Mouse (Mus musculus) bone marrow, adult 2 months (tissue): ENCODE results near the gene Catsper4. TPM values are rescaled to one million over a fixed set of nuclear protein-coding genes. Genes with fewer than 3 reads are reported as not detected.

Experiments
- H3K27ac ChIP-seq: fragments of 200-500 bp; 2 replicates; pipeline ENCODE4 v1.5.1; 2012; ENCODE audit warnings: low read depth, mild to moderate bottlenecking, control low read depth, inconsistent platforms, low read length; ENCODE audit not compliant: control insufficient read depth, poor library complexity, insufficient read depth
- H3K4me1 ChIP-seq: fragments of 200-500 bp; 2 replicates; pipeline ENCODE4 v1.6.1; 2011; ENCODE audit warnings: low read length; ENCODE audit not compliant: control insufficient read depth, insufficient read depth
- H3K4me3 ChIP-seq: fragments of 200-500 bp; replicated peaks from 2 replicates; pipeline ENCODE3; 2011; ENCODE audit warnings: mild to moderate bottlenecking, low read depth, low read length, control low read depth; ENCODE audit not compliant: control insufficient read depth
- CTCF ChIP-seq: fragments of 200-500 bp; IDR thresholded peaks from 2 replicates; pipeline ENCODE4 v1.5.1; 2011; ENCODE audit warnings: low read length, control low read depth; ENCODE audit not compliant: control insufficient read depth, insufficient read depth
- POLR2A ChIP-seq: fragments of 200-500 bp; IDR thresholded peaks from 2 replicates; pipeline ENCODE4 v1.6.1; 2011; ENCODE audit warnings: low read depth, mild to moderate bottlenecking, control low read depth, low read length, borderline replicate concordance; ENCODE audit not compliant: control insufficient read depth
- WGBS: fragments of 180-500 bp; shearing (Covaris S2); methylation state at CpG from one replicate; pipeline ENCODE4 v1.1.7; 2018; 5-methylcytosine and 5-hydroxymethylcytosine counted together
- polyA plus RNA-seq: library from polyadenylated mRNA; stranded (reverse); fragments of >200 nt; gene quantifications from 2 replicates; pipeline ENCODE4 v1.2.4, GENCODE M21; 2011; ENCODE audit warnings: low replicate concordance; ENCODE audit not compliant: missing spikeins, insufficient read depth, insufficient read length

Gene Catsper4
- polyA plus RNA-seq, 1 experiment, result not detected

DNA sequence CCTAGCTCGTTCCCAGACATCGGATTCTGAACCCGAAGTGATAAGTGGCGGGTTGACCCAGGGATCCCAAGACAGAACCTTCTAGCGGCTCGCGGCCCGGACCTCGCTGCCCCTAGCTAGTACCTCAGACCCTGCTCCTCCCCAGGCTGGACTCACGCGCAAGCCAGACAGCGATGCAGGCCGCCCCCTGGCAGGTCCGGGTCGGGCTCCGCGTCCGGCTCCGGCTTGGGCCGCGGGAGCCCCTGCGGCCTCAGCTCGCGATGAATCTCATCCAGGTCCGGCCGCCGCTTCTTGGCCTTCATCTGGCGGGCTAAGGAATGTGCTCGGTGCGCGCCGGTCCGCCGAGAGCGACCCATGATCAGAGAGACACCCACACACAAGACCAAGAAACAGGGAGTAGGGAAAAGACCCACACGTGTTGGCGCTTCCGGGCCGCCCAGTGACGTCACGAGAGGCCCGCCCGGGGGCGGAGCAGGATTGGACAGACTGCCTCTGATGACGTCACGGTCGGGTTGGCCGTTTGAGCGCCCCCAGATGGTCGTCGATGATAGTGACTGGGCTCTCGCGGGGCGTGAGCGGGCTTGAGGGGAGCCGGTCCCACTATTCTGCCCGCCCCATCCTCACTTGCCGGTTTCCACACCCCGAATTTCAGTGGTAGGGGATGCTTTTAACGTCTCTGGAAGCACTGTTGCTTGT lies 18.1 kb upstream of the Catsper4 start, which contains the start of gene Zfp593:
Gene Zfp593 (minus strand): TSS at position 445 of the 696 bp plus-strand sequence.
- WGBS, result under 1% methylated on average over 60 of the region's 60 CpGs
- H3K4me3 ChIP-seq, result peak within 1 kb of the TSS; percentile 90
- H3K27ac ChIP-seq, result no peak within 1 kb of the TSS
- H3K4me1 ChIP-seq, result peaks cover 3% of the 10 kb centered on the region; the same call in 1 of the 2 replicates
- peak; percentile 62; the same call in 1 of the 2 replicates for TF ChIP-seq POLR2A
- TF ChIP-seq CTCF, result peak; percentile 77

DNA sequence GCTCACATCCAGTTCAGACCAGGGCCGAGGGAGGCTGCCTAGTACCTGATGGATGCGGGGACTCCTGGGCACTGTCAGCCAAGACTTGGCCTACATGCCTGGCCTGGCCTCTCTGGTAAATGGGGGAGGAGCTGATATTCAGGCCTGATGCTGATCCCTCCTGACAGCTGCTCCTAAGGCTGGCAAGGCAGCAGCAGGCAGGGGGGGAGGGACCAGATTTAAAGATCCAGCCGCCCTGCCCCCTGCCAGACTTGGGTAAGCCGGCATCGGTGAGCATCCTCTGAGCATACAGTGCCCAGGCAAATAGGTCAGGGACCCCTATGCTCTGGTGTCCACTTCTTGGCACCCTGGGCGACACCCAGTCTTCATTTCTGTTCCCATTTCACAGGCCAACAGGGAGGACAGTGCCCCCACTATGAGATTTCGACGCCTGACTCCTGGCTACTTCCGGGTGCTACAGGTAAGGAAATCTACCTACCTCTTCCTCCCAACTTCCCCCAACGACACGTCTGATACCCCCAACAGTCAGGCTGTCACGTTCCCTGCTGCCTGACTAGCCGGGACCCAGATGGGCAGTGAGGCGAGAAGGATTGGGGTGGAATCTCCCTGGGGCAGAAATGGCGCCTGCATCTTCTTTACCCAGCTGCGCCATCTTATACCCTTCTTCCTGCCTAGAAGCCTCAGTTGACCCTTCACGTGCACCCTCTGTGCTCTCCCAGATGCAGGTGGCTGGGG lies 16.5 kb upstream of the Catsper4 start, which contains the start of gene E130218I03Rik:
Gene E130218I03Rik (plus strand): TSS at position 147 of the 735 bp plus-strand sequence.
- TF ChIP-seq POLR2A, result no peak
- TF ChIP-seq CTCF, result no peak
- Histone ChIP-seq H3K4me3 (no peak within 1 kb of the TSS), H3K4me1 (peaks cover 3% of the 10 kb centered on the region; the same call in 1 of the 2 replicates), H3K27ac (no peak within 1 kb of the TSS; the same call in 1 of the 2 replicates)
- WGBS, result 87% methylated on average over 17 of the region's 17 CpGs

DNA sequence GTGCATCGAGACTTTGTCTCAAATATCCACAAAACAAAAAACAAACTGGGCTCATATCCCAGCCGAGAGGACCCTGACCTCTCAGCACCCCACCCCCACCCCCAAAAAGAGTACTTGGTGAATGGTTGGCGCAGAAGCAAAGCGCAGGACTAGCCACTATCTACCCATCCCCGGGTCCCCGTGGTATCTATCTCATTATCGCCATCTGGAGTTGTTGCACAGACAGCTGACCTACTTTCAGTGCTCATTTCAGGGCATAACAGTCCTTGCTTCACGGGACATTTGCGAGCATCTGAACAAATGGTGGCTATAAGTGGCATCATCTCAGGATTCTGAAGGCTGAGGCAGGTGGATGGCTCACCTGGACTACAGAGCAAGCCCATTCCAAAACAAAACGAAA lies 11.5 kb upstream of the Catsper4 start:
- no peak overlapping the region for H3K4me3 ChIP-seq
- no peak for TF ChIP-seq POLR2A
- TF ChIP-seq CTCF, result no peak

DNA sequence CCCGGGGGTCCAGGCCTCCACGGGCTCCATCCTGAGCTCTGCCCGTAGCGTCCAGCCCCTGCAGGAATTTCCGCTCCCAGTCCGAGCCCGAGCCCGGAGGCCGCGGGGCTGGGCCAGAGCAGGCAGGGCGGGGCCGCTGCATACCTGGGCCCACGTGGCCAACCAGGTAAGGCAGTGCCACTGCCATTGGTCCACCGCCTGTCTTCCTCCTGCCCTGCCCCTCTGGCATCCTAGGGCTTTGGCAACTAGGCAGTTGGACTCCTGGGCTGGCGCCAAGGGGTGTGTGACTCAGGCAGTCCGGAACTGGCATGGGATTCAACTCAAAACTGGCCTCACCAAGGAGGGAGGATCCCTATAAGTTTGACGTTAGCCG lies 11.1 kb upstream of the Catsper4 start, which contains the start of gene Cnksr1:
Gene Cnksr1 (minus strand): TSS at position 121 of the 373 bp plus-strand sequence.
- no peaks in the 10 kb centered on the region for H3K4me1 ChIP-seq
- WGBS, result 18% methylated on average over 18 of the region's 18 CpGs
- H3K4me3 ChIP-seq, result no peak within 1 kb of the TSS
- TF ChIP-seq CTCF, result no peak
- TF ChIP-seq POLR2A, result no peak
- H3K27ac ChIP-seq, result no peak within 1 kb of the TSS

More for the DNA sequence above, 11.5 kb upstream of the Catsper4 start:
- Histone ChIP-seq H3K4me1 (no peaks in the 10 kb centered on the region), H3K27ac (no peak overlapping the region)
- 11% methylated on average over 10 of the region's 10 CpGs for WGBS

DNA sequence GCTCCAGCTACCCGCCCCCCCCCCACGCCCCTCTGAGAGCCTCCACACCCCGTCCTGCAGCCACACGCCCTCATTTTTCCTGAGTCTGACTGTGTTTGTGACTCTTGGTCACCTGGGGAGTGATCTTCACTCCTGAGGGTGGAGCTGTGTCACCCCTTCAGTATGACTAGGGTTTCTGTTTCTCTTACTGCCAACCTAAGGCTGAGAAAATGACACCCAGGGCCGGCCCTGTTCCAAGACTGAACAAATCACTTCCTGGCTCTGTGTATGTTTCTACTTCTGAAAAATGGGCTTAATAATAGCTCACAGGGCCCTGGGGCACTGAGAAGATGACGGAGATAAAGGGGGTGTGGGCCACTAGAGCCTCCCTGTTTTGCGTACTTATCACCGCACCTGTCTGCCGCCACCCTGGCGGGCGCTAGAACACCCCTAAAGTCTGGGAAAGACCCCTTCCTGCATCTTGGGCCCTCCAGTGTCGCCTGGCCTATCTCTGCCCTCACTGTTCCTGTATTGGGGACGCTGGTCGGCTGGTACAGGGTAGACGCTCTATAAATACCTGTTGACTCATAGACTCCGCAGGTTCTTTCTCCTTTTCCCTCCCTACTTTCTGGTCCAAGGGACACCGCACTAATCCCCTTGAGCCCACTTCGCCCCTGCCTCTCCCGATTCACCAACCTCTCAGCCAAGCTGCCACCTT lies 10.5 kb upstream of the Catsper4 start:
- WGBS, result 69% methylated on average over 19 of the region's 19 CpGs
- no peak overlapping the region for H3K4me3 ChIP-seq
- H3K4me1 ChIP-seq, result no peaks in the 10 kb centered on the region
- H3K27ac ChIP-seq, result no peak overlapping the region
- TF ChIP-seq POLR2A, result no peak

DNA sequence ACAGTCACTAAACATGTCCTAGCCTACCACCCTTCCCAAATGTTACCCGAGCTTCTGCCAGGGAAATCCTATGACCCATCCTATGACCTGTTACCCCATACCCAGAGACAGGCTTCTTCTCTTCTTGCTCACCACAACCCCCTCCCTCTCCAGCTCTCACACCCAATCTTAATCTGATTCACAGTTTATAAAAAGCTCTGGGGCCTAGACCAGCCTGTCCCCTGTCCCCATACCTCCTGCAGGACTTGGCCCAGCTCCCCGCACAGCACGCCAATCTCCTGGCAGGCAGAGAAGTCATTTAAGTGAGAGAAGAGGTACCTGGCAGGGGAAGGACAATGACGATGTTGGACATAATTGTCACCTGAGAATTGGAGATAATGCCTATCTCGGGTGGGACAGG lies 7.7 kb upstream of the Catsper4 start:
- Histone ChIP-seq H3K4me3 (no peak overlapping the region), H3K4me1 (no peaks in the 10 kb centered on the region), H3K27ac (no peak overlapping the region)
- TF ChIP-seq CTCF (no peak), POLR2A (no peak)
- WGBS, result 67% methylated on average over 5 of the region's 5 CpGs

DNA sequence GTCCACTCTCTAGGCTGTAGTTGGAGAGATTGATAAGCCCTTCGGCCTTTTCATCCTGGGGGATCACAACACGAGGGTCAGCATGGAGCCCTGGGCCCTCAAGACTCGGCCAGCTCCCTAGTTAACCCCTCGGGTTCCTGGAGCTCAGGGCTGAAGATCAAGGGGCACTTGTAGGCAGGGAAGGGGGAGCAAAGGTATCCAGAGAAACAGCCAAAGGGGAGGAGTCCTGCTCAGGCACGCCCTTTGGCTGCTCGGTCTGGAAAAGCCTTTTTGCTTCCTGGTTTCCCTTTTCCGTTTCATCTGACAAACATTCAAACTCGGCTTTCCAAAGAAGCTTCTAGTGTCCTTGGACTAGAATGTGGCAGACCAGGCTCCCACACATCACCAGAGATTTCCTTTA lies 3.2 kb upstream of the Catsper4 start:
- WGBS, result 61% methylated on average over 8 of the region's 8 CpGs
- no peak overlapping the region for H3K4me3 ChIP-seq
- no peaks in the 10 kb centered on the region for H3K4me1 ChIP-seq
- TF ChIP-seq CTCF (no peak), POLR2A (no peak)
- no peak overlapping the region for H3K27ac ChIP-seq

DNA sequence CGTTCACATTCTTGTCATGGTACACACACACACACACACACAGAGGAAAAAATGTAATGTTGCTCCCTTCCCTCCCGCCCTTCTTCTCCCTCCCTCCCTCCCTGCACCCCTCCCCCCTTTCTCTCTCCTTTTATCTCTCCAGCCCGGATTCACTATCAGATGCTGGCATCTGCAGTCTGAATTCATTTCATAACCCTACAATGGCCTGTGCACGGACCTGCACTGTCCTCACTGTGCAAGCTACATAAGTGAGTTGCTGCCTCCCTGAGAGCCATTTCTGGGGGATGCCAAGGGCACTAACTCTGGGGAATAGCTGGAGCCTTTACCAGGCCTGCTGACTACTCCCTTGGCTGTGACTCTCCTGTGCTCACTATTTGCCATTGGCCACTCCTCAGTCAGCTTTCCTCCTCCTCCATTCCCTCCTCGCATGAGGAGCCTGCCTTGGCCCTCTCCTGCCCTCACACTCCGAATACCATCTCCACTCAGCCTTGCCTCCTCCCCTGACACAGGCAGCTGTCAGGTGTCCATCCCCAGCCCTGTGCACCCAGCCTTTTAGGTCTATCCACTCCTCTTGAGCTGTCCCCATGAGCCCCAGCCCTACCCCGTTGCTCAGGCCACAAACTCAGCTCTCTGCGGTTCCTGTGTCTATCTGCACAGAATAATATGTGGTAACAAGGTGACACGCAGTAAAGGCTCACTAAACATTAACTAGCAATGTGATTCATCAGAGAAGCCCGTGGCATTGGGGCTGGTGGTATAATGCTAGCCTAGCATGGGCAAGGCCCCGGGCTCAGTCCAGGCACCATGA lies 4.2 kb downstream of the Catsper4 start:
- no peak for TF ChIP-seq POLR2A
- no peak for TF ChIP-seq CTCF
- H3K27ac ChIP-seq, result no peak overlapping the region
- no peaks in the 10 kb centered on the region for H3K4me1 ChIP-seq
- no peak overlapping the region for H3K4me3 ChIP-seq
- WGBS, result 69% methylated on average over 11 of the region's 11 CpGs
